Mouse (Mus musculus) adrenal gland, postnatal 25 days (tissue): ENCODE measurements around the gene Pgm2. TPM values are rescaled to one million over a fixed set of nuclear protein-coding genes. Genes with fewer than 3 reads are reported as not detected.

Source experiments
- DNase-seq: peaks from one replicate; pipeline ENCODE4 v3.0.0; 2021; ENCODE audit warnings: mixed read lengths
- long read RNA-seq: library from polyadenylated mRNA; stranded (forward); transcript quantifications from one replicate; pipeline ENCODE4 v2.0.0, GENCODE M21; 2021
- total RNA-seq: library from RNA; stranded (reverse); gene quantifications from 2 replicates; pipeline ENCODE4 v1.2.3, GENCODE M21; 2021

The Pgm2 gene
- 16.1 and 21.1 TPM in 2 replicates for total RNA-seq
- long read RNA-seq, transcript Pgm2-201 (14 exons, 2,369 nt) = major isoform, 19 of 24 reads
- long read RNA-seq, partial matches to known transcripts = 3 of 24 reads
- long read RNA-seq, other reads (novel, unspliced or antisense) = 2 of 24 reads

DNA sequence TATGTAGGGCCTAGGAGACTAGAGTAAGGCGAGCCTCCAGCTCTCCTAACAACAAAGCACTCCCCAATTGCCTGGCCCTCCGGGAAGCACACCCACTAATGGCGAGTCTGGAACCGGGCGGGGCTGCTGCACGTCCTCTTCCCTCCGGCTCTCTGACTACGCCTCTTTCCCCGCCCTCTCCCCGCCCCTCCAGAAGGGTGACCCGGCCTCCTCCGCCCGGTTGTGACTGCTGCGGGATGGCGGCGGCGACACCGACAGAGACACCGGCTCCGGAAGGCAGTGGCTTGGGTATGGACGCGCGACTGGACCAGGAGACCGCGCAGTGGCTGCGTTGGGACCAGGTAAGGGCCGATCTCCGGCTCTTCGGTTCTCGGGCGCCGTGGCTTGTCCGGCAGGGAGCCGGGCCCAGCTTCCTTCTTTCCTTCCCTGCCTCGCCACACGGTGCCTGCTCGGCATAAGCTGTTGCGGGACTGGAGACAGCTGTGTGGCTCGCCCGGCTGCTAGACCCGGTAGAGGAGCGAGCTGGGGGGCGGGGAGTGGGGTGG, at the start of gene Pgm2:
Gene Pgm2 (plus strand): TSS at position 203 of the 545 bp plus-strand sequence.
- DNase-seq = peak; percentile 90

GRCm38 (mm10) chr5:64043694-64044453, 48.9 kb upstream of the Pgm2 start:
- DNase-seq = no peak

DNA sequence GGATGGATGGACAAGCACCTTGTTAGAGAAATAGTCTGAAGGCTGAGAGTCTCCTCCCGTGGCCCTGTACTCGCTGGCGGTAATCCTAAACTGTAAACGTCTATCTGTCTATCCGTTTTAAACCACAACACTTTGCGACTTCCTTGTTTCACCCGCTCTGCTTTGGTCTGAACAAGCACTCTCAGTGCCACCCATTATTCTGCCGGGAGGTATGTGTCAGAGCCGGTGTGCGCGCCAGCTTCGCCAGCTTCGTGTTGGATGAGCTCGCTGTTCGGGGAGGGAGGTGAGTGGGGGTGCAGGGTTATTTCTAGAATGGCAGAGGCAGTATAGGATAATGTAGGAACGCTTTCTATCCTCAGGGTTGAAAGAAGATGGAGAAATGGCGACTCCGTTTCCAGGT, 48.0 kb upstream of the Pgm2 start:
- no peak for DNase-seq

DNA sequence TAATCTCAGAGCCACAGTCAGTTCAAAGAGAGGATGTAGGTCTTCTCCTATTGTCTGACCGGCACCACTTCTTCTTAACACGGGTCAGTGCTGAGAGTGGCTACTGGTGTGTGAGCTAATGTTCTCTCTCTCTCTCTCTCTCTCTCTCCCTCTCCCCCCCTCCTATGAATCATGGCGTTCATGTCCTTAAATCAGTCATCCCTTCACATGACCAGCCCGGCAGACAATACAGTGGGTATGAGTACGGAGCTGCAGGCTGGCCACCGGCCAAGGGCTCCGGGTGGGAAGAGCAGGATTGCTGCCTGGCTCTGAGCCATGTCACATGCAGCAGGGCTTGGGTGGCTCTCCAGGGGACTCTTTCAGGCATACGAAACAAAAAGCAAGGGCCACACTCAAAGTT, 47.2 kb upstream of the Pgm2 start:
- peak; percentile 82 for DNase-seq

GRCm38 (mm10) chr5:64046995-64047394, 45.8 kb upstream of the Pgm2 start:
- DNase-seq = no peak

DNA sequence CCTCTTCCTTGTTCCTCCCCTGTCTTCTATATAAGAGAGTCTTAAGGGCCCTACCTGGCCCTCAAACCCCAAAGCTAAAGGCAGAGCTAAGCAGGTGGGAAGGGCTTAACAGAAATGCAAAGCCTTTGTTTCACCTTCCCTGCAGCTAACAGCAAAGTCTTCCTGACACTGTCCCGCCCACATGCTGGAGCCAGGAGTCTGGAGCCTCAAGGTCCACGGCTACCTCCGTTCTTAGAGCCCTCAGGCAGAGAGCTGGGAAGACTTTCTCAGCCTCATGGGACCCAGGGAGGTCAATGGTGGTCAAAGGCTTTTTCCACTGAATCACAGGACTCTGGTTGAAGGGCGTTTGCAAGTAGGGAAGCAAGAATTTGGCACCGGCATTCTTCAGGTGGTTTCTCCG, 44.8 kb upstream of the Pgm2 start:
- no peak for DNase-seq

GRCm38 (mm10) chr5:64048605-64049004, 44.1 kb upstream of the Pgm2 start:
- no peak for DNase-seq

DNA sequence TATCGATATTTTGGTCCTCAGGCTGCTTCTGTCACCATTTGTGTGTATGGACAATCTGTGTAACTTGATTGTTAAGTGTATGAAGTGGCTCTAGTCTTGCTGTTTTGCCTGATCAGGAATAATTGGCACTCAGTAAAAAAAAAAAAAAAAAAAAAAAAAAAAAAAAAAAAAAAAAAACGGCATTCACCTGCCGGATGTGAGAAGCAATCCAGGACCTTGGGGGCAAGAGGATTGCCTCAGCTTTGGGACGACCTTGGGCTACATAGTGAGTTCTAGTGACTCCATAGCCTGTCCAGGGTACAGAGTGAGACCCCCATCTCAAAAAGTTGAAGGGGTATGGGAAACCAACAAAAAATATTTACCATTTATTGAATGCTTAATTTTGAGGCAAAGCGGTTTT, 43.5 kb upstream of the Pgm2 start:
- DNase-seq = no peak

- no peak for DNase-seq
These were observed 39.7 kb upstream of the Pgm2 start for GRCm38 (mm10) chr5:64053010-64053409.

DNA sequence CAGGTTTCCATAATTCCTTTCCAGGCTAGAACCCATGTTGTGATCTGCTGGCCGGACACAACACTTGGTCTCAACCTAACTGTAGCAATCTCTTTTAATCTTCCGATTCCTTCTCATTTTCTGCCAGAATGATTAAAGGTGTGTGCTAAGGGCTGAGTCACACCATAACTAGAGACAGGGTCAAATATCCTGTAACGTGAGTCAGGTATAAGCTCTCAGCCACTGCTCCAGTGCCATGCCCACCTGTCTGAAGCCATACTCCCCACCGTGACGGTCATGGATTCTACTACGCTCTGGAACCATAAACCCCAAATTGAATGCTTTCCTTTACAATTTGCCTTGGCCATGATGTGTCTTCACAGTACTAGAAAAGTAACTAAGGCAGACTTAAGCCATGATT, 36.5 kb upstream of the Pgm2 start:
- no peak for DNase-seq

DNA sequence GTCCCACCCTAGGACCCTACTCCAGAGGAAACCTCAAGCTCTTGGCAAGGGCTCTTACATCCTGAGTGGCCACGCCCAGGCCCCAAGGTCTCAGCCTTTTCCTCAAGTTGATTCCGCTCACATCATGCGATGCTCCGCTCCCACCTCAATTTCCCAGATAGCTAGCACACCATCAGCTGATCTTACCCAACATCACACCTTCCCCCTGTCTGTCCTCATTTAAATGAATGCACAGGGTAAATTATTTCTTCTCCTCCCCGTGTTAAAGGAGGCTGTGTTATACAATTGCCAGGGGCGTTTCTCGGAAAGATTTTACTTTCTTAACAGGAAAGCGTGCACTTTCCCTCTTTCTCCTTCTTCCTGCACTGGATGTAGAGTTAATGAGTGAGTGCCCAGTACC, 31.9 kb upstream of the Pgm2 start:
- DNase-seq = no peak

DNA sequence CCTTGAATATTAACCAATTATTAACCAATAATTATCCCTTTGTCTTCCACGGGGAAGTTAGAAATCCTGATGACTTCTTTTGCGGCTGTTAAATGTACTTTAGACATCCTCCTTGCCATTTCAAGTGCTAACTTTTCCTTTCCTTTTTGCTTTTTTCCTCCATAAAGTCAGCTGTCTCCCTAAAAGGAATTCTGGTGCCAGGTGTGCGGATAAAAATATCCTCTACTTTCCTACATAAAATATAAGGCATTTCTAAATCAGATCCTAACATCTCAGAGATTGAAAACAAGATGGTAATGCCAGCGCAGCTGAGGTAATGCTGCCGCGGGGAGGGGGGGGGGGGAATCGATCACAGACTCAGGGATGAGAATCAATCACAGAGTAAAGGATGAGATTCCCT, 31.1 kb upstream of the Pgm2 start:
- no peak for DNase-seq

DNA sequence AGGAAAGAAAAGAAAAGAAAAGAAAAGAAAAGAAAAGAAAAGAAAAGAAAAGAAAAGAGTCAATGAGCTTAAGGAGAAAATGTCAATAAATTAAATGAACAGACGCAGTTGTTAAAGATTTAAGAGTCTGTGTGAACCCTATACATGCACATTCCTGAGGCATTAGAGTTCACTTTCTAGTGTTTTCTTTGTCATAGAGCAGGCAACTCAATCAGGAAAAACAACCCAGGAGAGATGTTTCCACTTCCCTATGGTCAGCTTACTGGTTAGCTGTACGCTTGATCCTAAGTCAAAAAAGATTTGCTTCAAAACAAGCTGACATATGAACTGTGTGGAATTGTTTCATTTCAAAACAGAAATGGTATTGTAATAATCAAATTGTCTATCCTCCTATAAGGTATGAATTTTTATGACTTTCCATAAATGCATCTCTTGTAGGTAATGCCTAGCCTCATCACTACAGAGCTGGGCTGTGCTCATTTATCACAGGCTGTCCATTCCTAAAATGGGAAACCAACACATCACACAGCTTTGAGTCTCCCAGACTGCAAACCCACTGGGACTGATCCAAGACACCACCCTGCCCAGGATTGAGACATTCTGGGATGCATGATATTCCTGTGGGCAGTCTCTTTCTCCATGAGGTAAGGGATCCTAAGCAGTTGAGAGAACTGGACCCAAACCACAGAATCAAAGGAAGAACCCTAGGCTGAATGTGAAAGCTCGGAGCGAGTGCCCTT, 29.7 kb upstream of the Pgm2 start:
- DNase-seq = no peak

GRCm38 (mm10) chr5:64063622-64064355, 29.0 kb upstream of the Pgm2 start:
- no peak for DNase-seq

GRCm38 (mm10) chr5:64064401-64064800, 28.3 kb upstream of the Pgm2 start:
- DNase-seq = no peak

DNA sequence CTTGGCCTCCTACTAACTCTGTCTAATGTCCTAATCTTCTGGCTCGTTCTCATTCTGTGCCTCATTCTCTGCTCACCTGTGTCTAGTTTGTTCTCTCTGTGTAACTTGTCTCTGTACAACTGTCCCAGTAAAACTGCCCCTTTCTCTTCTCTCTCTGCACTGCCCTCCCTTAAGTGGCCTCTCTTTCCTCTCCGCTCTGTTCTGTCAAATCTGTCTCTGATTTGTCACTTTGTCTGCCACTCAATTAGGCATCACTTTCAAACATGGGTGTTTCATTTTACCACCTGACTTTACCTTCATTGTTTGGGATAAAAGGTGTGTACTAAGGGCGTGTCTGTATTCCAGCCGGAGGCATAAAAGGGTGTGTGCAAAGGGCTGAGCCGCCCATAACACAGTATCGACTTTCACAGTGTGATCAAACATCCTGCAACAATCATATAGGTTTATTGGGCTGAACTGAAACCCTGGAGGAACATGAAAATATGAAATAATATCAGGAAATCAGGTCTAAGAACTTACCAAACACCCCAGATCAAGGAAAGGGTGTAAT, 27.2 kb upstream of the Pgm2 start:
- DNase-seq = no peak

DNA sequence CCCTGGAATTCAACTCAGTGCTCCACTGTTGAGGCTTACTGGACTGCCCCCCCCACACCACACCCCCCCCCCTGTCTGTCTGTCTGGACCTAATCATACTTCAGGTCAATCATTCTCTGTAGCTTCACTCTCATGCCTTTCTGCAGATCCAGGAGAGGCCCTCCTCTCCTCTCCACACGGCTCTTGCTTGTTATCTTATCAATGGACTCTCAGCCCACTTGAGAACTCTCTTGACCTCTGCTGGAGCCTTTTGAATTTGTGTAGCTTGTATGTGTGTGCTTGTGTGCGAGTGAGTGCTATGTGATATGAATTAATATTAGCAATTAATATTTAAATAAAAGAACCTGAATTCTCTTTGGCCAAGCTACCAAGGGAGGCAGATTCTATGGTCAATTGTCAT, 26.6 kb upstream of the Pgm2 start:
- DNase-seq = no peak

- no peak for DNase-seq
These were observed 25.2 kb upstream of the Pgm2 start for GRCm38 (mm10) chr5:64067576-64067975.

DNA sequence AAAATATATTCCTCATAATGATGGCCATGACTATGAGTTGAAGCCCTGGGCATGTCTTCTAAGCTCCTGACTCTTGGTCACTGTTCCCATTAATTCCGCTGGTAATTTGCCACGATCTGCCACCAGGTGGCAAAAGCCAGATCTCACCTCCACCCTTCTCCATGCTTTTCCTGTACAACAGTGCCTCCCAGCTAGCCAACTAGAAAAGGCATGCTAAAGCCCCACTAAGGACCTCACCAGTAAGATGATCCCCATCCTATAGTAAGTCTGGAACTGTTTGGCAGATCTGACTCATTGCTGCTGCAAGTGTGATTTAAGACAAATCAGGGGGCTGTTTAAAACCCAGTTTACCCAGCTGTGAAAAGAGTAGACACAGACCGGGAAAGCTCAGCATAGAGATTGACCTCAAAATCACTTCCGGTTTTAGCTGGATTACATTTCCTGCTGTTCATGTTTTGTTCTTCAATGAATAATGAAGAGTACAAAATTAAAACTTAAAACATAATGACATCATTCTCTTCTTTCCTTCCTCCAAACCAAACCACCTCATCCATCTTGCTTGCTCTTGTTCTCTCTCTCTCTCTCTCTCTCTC, 22.6 kb upstream of the Pgm2 start:
- DNase-seq = peak; percentile 62

DNA sequence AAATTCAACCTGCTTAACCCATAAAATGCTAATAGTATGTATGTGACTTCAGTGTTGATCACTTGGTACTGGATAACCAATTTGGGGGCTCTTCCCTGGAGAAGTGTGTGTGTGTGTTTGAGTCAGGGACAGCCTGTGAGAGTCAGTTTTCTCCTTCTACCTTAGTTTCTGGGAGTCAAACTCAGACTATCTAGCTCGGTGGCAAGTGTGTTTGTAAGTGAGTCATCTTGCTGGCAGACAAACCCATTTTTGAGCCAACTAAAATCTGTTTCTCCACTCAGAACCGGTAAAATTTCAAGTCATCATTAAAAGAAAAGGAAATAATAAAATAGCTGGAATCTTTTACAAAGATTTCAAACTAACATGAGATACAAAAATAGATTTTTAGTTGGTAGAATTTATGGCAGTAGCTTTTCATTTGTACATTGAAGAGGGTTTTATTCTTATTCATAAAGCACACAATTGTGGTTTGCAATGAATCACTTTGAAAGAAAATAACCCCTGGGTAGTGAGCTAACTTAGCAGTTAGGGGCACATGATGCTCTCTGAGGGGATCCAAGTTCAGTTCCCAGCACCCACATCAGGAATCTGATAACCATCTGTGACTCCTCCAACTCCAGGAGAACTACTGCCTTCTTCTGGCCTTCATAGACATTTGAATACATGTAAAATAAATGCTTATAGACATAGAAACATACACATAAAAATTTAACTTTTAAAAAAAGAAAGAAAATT, 21.8 kb upstream of the Pgm2 start:
- no peak for DNase-seq

- DNase-seq = no peak
These were observed 18.3 kb upstream of the Pgm2 start for GRCm38 (mm10) chr5:64074455-64074854.
